Mouse (Mus musculus) mature B cell (primary cell): ENCODE data around the gene Cisd1.

Source experiments
- in situ Hi-C: fragments of 300-500 bp; cut with MboI; formaldehyde crosslinking; loops from 2 replicates; pipeline ENCODE4 v1.14.3; 2019

Cisd1 gene

DNA sequence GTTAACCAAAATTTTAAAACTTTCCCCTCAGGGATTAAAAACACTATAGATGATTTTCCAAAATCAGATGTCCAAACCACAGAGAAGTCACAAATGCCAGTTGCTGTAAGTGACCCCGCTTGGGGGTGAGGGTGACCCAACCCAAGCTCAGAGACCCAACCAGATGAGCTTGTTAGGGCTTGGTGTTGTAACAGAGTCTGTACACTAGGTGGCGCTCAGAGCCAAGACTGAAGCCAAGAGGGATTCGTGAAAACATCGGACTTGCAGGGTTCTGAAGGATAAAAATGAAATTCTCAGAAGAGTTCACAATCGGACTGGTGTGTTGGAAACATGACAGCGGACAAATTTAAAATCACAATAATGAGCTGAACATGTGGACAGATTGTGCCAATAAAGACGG lies 18.0 kb downstream of the Cisd1 start:
- in situ Hi-C loops: no loop called here

DNA sequence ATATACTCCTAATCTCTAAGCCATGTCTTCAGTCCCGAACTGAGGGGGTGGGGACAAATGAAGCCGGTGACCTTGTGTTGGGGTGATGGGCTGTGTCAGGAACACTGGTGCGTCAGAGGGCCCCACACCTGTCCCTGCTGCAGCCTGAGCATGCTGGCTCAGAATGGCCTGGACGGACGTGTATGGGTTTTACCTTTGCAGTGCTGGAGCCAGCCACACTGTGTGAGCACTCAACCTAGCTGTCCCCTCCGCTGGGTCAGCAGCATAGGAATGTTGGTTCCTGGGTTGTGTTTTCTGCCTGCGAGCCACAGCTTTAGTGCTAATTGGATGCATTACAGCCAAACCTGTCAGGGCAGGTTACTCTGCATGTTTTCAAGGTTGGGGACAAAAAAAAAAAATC lies 18.6 kb downstream of the Cisd1 start:
- in situ Hi-C loops: no loop called here

DNA sequence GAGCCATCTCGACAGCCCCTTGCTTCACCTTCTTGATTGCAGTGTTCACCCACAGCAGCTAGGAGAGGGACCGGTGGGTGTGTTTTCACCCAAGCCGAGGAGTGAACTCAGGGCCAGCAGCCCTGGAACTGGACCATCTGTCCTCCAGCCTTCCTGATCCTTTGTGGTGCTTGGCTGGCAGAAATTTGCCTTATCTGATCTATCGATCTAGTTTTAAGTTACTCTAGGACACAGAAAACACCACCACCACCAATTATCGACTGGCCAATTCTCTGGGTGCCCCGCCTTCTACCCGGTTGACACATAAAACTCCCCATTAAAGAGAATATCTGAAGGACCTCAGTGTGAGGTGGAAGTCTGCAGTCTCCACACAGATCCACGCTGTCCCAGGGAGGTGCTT lies 21.1 kb downstream of the Cisd1 start:
- in situ Hi-C loops: loop anchor here (5.0 kb wide), 1 partner anchor 79 kb away; no protein-coding TSS in a partner anchor

DNA sequence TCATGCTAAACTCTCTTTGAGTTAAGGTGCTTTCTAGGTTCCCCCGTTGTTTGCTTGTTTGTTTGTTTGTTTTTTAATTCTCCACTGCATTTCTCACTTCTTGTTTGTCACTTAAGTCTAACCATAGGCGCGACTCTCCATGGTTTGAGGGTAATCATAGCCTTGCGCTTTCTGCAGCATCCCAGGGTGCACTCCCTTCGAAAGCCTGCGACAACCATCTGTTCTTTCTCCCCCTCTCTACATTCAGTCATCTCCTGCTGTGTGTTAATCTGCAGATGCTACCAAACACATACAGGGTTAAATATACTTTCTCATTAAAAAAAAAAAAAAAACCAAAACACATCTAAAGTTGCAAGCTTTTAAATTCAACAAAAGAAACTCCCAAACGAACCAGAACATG lies 28.3 kb downstream of the Cisd1 start:
- in situ Hi-C loops: no loop called here

DNA sequence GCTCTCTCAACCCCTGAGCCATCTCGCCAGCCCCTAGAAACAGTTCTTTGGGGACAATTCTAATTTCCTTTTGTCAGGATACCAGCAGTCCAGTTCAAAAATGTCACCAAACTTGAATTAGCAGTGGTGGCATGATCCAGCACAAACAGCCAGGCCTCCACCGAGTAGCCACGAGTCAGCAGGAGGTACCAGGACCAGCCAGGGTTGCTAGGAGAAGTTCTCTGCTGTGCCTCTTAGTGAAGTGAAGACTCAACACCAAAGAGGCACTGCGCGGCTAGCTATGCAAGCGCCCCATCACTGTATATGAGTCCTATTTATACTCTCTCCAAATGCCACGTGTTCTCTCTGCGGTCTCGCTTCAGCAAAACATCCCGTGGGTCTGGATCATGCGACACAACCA lies 28.7 kb downstream of the Cisd1 start:
- in situ Hi-C loops: no loop called here

DNA sequence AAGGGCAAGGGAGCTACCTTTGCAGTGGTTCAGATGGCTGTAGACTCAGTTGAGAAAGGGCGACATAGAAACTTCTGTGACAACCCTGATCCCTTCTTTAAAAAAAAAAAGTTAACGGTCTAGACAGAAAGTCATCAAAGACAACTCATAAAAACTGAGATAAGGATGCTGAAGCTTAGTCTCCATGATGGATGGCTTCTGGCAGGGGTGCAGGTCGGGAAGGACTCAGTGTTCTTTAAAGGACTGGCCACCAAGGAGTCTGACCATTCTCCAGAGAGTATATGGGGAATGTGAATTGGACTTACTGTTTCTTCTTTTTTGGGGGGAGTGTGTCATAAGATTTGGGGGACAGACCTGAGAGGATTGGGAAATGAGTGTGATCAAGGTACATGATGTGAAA lies 30.2 kb downstream of the Cisd1 start:
- in situ Hi-C loops: no loop called here

DNA sequence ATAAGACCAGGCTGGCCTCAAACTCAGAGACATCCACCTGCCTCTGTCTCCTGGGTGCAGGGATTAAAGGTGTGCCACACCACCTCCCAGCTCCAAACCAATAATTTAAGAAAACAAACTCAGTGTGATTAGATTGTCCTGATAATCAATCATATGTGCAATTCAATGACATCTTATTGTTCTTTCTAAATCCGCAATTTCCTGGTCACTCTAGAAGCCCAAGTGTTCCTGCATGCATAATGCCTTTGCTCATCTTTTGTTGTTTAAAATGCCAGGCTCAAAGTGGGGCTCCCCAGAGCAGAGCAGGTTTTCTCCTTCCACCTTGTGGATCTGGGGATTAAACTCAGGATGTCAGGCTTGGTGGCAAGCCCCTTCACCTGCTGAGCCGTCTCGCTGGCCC lies 34.5 kb downstream of the Cisd1 start:
- in situ Hi-C loops: no loop called here

DNA sequence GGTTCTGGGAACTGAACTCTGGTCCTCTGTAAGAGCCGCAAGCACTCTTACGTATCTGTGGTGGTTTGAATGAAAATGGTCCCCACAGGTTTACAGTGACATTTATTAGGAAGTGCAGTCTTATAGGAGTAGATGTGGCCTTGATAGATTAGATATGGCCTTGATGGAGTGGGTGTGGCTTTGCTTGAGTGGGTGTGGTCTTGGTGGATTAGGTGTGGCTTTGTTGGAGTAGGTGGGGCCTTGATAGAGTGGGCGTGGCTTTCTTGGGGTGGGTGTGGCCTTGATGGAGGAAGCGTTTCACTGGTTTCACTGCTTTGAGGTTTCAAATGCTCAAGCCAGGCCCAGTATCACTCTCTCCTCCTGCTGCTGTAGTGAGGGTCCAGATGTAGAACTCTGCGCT lies 36.6 kb downstream of the Cisd1 start:
- in situ Hi-C loops: no loop called here

DNA sequence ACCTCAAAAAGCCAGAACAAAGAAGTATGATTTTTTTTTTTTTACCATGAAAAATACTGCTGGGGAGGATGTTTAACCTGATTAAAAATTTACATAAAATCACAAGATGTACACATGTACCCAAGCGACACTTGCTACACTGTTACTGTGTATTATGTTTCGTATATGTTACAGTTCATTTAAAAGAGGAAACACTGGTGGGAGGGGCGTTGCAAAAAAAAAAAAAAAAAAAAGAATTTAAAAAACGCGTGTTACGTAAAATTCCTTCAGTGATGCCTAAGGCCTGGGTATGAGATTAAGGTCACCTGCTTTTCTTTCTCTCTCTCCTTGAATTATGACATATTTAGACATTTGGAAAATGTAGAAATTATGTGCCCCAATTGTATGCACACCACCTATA lies 38.0 kb downstream of the Cisd1 start:
- in situ Hi-C loops: no loop called here

DNA sequence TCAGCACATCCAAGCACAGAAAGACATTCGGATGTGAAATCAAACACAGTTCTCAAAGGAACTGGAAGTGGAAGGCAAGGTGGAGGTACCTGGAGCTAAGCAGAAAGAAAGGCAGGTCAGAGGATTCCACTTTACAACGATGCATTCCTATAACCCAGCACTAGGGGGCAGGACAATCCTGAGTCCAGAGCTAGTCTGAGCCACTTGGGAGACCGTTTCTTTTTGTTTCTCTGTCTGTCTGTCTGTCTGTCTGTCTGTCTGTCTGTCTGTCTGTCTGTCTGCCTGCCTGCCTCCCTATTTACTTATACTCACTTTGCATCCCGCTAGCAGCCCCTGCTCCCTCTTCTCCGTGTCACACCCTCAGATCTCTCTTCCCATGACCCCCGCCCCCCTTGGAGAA lies 38.6 kb downstream of the Cisd1 start:
- in situ Hi-C loops: no loop called here

DNA sequence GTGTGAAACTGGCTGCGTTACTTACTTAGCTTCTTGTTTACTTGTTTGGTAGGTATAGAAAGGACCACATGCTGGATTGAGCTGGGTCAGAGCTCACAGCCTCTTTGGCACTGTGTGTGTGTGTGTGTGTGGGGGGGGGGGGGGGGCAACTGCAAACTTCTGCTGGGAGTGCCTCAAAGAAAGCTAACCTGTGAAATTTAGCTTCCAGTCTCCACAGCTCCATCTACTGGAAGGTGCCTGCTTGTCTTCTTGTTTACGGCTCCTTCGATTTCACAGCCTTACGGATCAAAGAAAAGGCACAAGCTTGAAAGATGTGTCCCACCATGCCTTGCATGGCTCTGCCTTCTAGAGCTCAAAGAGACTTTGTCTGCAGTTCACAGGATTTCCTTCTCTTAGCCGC lies 42.3 kb downstream of the Cisd1 start:
- in situ Hi-C loops: no loop called here

DNA sequence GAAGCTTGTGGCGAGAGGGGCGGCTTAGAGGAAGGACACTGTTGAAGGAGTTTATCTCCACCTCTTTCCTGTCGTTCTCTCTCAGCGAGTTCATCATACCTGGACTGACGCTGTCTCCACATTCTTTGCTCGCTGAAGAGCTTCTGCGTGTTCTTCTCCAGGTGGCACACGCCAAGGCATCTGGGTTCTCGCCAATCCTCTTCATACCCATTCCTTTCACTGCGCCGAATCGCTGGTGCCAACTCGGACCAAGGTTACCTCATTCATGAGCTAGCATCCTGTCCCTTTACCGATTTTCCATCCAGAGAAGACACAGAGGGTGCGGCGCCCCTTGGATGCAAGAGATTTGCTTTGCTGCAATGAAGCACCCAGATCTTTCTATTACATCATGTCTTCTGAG lies 44.6 kb downstream of the Cisd1 start:
- in situ Hi-C loops: no loop called here

DNA sequence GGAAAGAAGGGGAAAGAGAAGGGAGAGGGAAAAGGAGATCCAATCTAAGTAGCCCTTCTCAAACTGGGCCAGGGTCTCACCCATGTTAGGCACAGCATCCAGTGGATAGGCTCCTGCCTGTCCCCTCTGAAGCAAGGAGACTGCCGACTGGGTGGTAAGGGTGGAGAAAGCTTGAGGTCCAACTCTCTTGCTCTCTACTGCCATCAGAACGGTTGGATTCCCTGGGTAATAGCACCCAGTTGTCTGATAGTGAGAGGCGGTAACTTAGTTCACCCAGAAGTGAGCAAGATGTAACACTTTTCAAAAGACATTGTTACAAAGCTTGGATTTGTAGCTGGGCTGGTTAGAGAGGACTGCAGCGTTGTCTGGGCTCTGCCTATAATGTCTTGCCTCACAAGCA lies 51.5 kb downstream of the Cisd1 start:
- in situ Hi-C loops: no loop called here

DNA sequence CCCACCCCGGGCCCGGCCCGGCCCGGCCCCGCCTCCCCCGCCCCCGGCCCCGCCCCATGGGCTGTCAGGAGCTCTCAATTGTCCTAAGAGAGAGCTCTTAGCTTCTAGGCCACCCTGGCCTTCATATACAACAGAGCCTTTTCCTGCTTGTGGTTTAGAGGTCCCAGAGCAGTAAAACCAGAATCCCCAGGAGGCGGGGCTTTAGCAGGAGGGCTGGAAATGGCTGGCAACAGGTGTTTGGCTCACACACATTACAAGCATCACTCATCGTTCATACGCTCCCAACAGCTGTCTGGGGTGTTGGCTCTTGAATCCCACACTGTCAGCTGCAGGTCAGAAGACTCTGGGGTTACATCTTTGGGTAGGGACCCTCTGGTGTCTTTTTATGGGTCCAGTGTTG lies 52.5 kb downstream of the Cisd1 start:
- in situ Hi-C loops: no loop called here

DNA sequence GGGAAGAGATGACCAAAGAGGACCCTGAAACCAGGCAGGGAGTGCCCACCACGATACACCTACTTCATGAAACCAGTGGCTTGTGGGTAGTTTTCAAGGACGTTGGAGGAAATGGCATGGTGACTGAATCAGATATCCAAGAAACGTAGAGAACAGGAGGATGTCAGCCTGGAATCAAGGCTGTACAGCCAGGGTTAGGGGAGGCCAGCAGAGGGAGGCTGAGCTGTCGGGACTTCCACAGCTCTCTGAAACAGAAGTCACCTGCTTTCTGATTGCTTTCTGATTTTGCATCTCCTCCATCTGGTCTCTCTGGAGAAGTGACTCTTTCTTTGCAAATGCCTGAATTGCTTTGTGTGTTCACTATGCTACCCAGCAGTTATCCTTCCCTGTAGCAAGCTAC lies 53.0 kb downstream of the Cisd1 start:
- in situ Hi-C loops: no loop called here

DNA sequence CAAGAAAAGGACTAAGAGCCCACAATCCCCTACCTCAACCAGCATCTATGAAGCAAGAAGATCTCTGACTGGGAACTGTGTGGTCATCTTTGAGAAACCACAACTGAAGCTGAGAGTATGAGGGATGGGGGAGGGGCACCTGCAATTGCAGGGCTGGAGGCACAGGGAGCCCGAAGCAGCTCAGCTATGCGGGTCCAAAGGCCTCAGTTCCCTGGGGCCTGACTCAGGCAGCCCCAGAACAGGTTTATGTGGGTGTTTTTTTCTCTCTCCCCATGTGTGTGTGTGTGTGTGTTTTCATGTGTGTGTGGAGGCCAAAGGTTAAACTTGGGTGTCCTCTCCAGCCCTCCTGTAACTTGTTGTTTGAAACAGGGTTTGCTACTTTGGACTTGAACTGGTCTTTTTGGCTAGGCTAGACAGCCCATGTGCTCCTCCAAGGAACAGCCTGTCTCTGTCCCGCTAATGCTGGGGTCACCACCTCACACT lies 53.5 kb downstream of the Cisd1 start:
- in situ Hi-C loops: no loop called here

DNA sequence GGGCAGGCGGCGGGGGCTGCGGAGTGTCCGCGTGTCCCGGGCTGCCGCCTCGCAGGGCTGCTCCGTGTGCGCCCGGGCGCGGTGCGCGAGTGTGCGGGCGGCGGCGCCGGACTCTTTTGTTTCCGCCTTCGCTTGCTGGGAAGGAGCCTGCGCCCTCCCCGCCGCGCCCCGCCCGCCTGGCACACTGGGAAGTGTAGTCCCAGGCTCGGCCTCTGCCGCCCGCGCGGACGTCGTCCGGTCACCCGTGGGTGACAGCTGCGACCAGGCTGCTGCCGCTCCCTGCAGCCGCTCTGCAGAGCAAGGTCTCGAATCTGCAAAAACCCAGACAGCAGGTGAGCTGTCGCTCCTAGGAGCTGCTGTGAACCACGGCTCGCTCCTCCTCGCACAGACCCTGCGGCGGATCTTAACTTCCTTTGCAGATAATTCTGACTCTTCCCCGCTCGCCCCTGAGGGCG lies 59.6 kb downstream of the Cisd1 start, which contains the start of gene Ube2d1:
Gene Ube2d1 (minus strand): TSS at position 137 of the 455 bp plus-strand sequence.
- in situ Hi-C loops: no loop called here

DNA sequence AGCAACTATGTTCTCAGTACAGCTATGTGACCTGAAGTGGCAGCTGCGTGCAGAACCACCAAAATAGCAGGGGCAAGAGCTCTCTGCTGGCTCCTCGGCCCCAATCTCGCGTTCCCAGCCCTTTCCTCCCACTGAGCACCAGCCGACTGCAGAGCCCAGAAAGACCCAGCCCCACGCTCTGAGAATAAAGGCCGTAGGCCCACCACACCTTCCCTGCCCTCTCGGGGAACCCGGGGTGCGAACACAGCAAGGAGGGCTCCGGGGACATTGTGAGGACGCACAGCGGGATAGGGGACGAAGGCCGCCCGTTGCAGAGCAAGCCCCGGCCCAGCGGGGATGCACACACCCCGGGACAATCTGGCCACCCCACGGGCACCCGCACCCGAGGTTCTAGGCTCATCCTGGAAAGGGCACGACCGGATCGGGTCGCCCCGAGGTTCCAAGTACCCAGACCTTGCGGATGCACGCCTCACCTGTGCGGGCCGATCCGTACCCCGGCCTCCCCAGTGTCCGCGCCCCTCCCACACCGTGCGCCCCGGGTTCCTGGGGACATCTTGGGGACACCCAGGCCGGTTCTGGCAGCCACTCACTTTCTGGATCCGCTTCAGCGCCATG lies 60.1 kb downstream of the Cisd1 start:
- in situ Hi-C loops: no loop called here

DNA sequence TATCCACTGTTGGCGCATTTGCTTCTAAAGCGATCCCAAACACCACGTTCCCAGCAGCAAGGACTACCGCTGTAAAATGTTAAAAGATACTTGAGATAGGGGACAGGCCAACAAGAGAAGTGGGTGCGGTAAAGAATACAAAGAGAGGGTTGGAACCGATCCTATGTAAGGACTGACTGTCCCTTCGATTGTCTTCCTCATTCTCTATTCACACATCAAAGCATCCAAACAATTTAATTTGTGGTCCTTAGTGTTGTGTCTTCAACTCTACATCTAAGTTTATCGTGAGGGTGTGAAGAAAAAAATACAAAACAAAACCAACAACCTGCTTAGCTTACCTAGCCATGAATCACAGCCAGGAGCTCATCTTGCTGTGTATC lies 60.6 kb downstream of the Cisd1 start:
- in situ Hi-C loops: no loop called here
